Mouse (Mus musculus) Patski (cell line): Measurements from ENCODE around the gene Pds5b. TPM values are rescaled to one million over a fixed set of nuclear protein-coding genes. Genes with fewer than 3 reads are reported as not detected.
"Not testable (repeated sequence)": the region's sequence is repeated elsewhere in the genome, so short reads cannot be mapped to it uniquely, and the experiment has no call there.

Experiments
- ATAC-seq: fragments of 100-300 bp; one replicate; pipeline ENCODE4 v1.8.0; 2021
- CTCF ChIA-PET: fragments of 350-600 bp; sonication (Branson Sonifier 250); formaldehyde crosslinking; loops from one replicate; lab custom pipeline; 2022; ENCODE audit warnings: inconsistent platforms; lab: Charles Lee
- POLR2A ChIA-PET: fragments of 350-600 bp; sonication (Branson Sonifier 250); formaldehyde crosslinking; loops from one replicate; lab custom pipeline; 2022; ENCODE audit warnings: antibody characterized with exemption, inconsistent platforms; lab: Charles Lee
- DNase-seq: peaks from one replicate; pipeline ENCODE4 v3.0.0-alpha.2; 2011; ENCODE audit warnings: low read depth, low spot score
- H3K27me3 ChIP-seq: fragments of 371-371 bp; one replicate; pipeline ENCODE4 v1.5.1; 2021
- CTCF ChIP-seq: fragments of 100-300 bp; IDR thresholded peaks from one replicate; pipeline ENCODE4 v1.5.1; 2021
- in situ Hi-C: fragments of 300-500 bp; cut with MboI; formaldehyde crosslinking; loops from 3 replicates; pipeline ENCODE4 v1.11.1; 2018; ENCODE audit warnings: low pct_unique_long_range_greater_than_20kb, mixed read lengths
- polyA plus RNA-seq: library from polyadenylated mRNA; unstranded; gene quantifications from one replicate; pipeline ENCODE4 v1.2.3, GENCODE M21; 2021

Gene Pds5b
- polyA plus RNA-seq, 1 experiment from 2014 or later, result 35.1 TPM

DNA sequence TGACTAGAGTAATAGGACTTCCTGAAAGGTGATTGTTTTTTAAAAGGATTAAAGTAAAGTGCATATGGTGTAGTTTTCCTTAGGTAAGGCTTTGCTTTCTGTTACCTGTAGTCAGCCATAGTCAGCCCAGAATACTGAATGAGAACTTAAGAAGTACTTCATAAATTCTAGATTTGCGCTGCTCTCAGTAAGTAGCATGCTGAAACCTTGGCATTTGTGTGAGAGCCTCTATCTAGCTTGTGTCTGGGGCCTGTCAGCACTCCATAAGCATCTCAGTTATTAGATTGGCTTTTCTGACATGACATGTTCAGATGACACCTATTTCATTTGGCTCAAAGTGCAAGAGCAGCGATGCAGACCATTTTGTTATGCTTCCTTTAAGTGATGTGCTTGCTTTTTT, 19.7 kb downstream of the Pds5b start:
- ChIA-PET CTCF (interaction anchor here (1.1 to 1.7 kb wide), 5 partner anchors 8 to 20 kb away, joined by 3 to 5 read pairs (median 4); partner anchors contain the start of gene Pds5b), POLR2A (no interaction called here)
- no peak for ATAC-seq
- H3K27me3 ChIP-seq, result no peaks in the 10 kb centered on the region
- in situ Hi-C loops, result no loop called here
- DNase-seq, result no peak
- TF ChIP-seq CTCF, result no peak

DNA sequence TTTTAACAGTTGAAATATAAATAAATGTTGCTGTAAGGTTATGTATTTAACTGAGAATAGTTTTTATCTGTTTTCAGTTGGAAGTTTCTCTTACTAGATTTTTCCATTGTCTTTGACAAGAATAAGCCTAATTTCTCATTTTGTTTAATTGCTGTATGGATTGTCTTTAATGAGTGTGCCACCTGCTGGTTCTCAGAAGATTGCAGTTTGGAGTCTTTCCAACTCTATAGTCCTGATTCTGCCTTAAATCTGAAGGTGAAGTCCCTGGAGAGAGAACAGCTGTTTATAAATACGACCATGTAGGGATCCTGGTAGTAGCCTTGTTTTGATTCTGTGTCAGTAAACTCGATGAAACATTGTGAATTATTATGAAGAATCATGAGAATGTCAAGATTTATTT, 29.2 kb downstream of the Pds5b start:
- no peak for ATAC-seq
- ChIA-PET CTCF (interaction anchor here (0.9 to 2.4 kb wide), 6 partner anchors 10 to 26 kb away, joined by 3 to 7 read pairs (median 4); no protein-coding TSS in a partner anchor), POLR2A (interaction anchor here (0.8 kb wide), 1 partner anchor 19 kb away, joined by 4 read pairs; no protein-coding TSS in a partner anchor)
- no peaks in the 10 kb centered on the region for H3K27me3 ChIP-seq
- in situ Hi-C loops, result no loop called here
- peak; percentile 69 for TF ChIP-seq CTCF
- no peak for DNase-seq

DNA sequence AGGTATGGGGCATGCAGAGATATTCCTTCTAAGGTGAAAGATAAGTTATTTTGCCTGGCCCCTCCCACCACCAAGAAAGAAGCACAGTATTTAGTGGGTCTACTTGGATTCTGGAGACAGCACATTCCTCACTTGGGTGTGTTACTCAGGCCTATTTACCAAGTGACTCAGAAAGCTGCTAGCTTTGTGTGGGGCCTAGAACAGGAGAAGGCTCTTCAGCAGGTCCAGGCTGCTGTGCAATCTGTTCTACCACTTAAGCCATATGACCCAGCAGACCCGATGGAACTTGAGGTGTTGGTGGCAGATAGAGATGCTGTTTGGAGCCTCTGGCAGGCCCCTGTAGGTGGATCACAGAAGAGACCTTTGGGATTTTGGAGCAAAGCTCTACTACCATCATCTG, 33.1 kb downstream of the Pds5b start:
- H3K27me3 ChIP-seq, DNase-seq, in situ Hi-C loops, ATAC-seq, POLR2A ChIA-PET: not testable (repeated sequence)
- CTCF ChIA-PET, result interaction anchor here (1.4 kb wide), 1 partner anchor 11 kb away, joined by 5 read pairs; no protein-coding TSS in a partner anchor

DNA sequence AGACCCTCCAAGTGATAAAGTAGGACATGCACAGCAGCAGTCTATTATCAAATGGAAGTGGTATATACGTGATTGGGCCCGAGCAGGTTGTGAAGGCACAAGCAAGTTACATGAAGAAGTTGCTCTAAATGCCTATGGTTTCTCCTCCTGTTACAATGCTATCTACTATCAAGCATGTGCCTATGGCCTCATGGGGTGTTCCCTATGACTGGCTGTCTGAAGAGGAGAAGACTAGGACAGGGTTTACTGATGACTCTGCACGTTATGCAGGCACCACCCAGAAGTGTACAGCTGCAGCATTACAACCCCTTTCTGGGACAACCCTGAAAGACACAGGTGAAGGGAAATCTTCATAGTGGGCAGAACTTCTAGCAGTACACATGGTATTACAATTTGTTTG, 33.6 kb downstream of the Pds5b start:
- DNase-seq, ATAC-seq, POLR2A ChIA-PET, in situ Hi-C loops, CTCF ChIA-PET, H3K27me3 ChIP-seq: not testable (repeated sequence)

DNA sequence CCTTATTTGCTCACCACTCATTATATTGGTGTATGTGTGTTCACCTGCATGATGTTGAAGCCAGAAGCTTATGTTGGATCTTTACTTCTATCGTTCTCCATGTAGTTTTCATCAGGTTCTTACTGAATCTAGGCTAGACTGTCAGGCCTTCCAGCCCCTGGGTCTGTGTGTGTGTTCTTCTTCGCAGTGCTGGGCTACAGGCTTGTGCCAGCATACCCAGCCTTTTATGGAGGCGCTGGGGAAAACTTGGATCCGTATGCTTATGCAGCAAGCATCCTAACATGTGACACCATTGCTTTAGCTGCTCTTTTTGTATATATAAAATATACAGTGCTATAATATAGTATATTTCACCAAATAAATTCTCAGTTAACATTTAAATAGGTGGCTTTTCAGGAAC, 38.0 kb downstream of the Pds5b start:
- CTCF ChIA-PET, result no interaction called here
- H3K27me3 ChIP-seq, result no peaks in the 10 kb centered on the region
- in situ Hi-C loops, result no loop called here
- no peak for TF ChIP-seq CTCF
- DNase-seq, result no peak
- ATAC-seq, result no peak
- POLR2A ChIA-PET, result no interaction called here

DNA sequence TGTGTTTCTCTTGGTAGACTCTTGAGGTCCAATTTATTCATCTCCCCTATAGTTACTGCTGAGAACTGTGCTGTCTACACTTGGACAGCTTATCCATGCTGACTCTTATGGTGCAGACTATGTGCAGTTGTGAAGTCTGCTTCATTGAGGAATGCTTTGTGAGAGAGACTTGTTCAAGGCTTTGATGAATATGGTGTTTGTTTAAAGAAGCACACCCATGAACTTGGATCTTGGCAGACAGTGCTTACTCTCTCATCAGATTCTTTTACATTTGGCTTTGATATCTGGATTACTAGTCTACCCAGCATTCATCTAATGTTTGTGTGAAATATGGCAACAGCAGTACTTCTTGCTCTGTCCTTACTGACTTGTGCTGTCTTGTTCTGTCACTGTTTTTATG, 39.9 kb downstream of the Pds5b start:
- POLR2A ChIA-PET, result no interaction called here
- no peak for ATAC-seq

GRCm38 (mm10) chr5:150717775-150718174, 44.2 kb downstream of the Pds5b start:
- TF ChIP-seq CTCF, result peak; percentile 85
- peak; percentile 84 for ATAC-seq
- peak; percentile 4 for DNase-seq
- in situ Hi-C loops, result loop anchor here (5.0 kb wide), 1 partner anchor 35 kb away; no protein-coding TSS in a partner anchor
- H3K27me3 ChIP-seq, result no peaks in the 10 kb centered on the region
- ChIA-PET CTCF (interaction anchor here (1.5 to 2.0 kb wide), 3 partner anchors 12 to 45 kb away, joined by 5 to 10 read pairs (median 7); partner anchors contain the start of gene Pds5b), POLR2A (interaction anchor here (0.5 kb wide), 1 partner anchor 24 kb away, joined by 3 read pairs; no protein-coding TSS in a partner anchor)

More for the DNA sequence above, 39.9 kb downstream of the Pds5b start:
- no peaks in the 10 kb centered on the region for H3K27me3 ChIP-seq
- CTCF ChIA-PET, result interaction anchor here (1.4 kb wide), 1 partner anchor 37 kb away, joined by 3 read pairs; no protein-coding TSS in a partner anchor
- no peak for DNase-seq
- in situ Hi-C loops, result no loop called here
- TF ChIP-seq CTCF, result no peak

DNA sequence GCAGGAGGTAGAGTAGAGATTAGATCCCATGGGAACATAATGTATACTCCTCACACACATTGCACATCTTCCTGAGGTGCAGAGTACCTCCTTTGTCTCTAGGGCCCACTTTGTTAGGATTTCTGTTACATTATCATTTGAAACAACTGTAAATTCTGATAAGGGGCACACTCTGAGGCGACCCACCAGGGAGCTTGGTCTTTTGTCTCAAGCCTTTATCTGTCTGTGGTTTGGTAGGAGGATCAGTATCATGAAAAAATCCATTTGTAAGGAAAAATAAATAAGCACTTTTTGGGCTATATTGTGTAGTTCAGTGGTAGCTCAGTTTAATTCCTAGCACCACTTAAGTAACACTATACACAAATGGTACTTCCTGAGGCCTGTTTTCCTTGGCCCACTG, 51.1 kb downstream of the Pds5b start:
- CTCF ChIA-PET, result interaction anchor here (0.7 to 1.8 kb wide), 7 partner anchors 9 to 70 kb away, joined by 3 to 5 read pairs (median 3); no protein-coding TSS in a partner anchor
- ATAC-seq, result no peak
- in situ Hi-C loops, result no loop called here
- DNase-seq, result no peak
- no peaks in the 10 kb centered on the region for H3K27me3 ChIP-seq
- POLR2A ChIA-PET, result interaction anchor here (0.8 kb wide), 1 partner anchor 9 kb away, joined by 3 read pairs; no protein-coding TSS in a partner anchor
- TF ChIP-seq CTCF, result no peak

GRCm38 (mm10) chr5:150737028-150737427, 63.5 kb downstream of the Pds5b start:
- ATAC-seq, in situ Hi-C loops: not testable (repeated sequence)
- POLR2A ChIA-PET, result interaction anchor here (0.6 kb wide), 1 partner anchor 208 kb away, joined by 3 read pairs; no protein-coding TSS in a partner anchor

DNA sequence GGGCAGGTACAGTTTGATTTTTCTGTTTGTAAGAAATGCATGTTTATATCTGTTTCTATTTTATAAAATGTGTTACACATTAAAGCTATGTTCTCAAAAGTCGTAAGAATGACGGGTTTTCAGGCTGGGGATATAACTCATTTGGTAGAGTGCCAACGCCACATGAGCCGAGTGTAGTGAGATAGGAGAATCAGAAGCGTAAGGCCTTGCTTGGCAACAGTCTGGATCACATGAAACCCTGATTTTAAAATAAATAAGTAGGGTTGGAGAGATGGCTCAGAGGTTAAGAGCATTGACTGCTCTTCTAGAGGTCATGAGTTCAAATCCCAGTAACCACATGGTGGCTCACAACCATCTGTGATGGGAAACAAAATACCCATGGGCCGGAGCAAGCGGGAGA, 65.8 kb downstream of the Pds5b start:
- TF ChIP-seq CTCF, result no peak
- CTCF ChIA-PET, result interaction anchor here (0.9 to 2.3 kb wide), 2 partner anchors 10 to 15 kb away, joined by 3 to 6 read pairs; no protein-coding TSS in a partner anchor
- no peak for DNase-seq
- no peak for ATAC-seq
- POLR2A ChIA-PET, result no interaction called here
- in situ Hi-C loops, result no loop called here
- no peaks in the 10 kb centered on the region for H3K27me3 ChIP-seq

More at GRCm38 (mm10) chr5:150737028-150737427, 63.5 kb downstream of the Pds5b start:
- DNase-seq, H3K27me3 ChIP-seq, CTCF ChIA-PET: not testable (repeated sequence)

DNA sequence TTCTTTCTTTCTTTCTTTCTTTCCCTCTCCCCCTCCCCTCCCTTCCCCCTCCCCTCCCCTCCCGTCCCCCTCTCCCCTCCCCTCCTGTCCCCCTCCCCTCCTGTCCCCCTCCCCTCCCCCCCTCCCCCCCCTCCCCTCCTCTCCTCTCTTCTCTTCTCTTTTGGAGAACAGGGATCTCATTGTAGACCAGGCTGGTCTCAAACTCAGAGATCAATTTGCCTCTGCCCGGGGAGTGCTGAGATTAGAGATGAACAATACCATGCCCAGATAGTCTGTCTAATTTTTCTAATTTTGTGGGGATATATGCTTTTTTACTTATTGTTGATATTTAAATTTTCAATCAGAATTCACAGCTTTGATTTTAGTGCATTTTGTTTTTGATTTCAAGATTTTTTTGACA, 67.1 kb downstream of the Pds5b start:
- CTCF ChIA-PET, result interaction anchor here (2.3 kb wide), 1 partner anchor 9 kb away, joined by 6 read pairs; no protein-coding TSS in a partner anchor
- TF ChIP-seq CTCF, result no peak
- in situ Hi-C loops, result no loop called here

More for the DNA sequence above, 67.1 kb downstream of the Pds5b start:
- no peaks in the 10 kb centered on the region for H3K27me3 ChIP-seq
- DNase-seq (no peak), ATAC-seq (no peak)
- POLR2A ChIA-PET, result no interaction called here
